Mouse (Mus musculus) kidney, postnatal 25 days (tissue): ENCODE results near the gene Gm17428.
"Not testable (repeated sequence)": the region's sequence is repeated elsewhere in the genome, so short reads cannot be mapped to it uniquely, and the experiment has no call there.

Experiments
- DNase-seq, 2 experiments: peaks; one replicate each; pipeline ENCODE4 v3.0.0; 2021; ENCODE audit warnings: mixed read lengths in 2 of 2

Gene Gm17428

GRCm38 (mm10) chr14:54953664-54954206, 23.0 kb upstream of the Gm17428 start:
- DNase-seq, result no peak

GRCm38 (mm10) chr14:54954474-54954873, 22.3 kb upstream of the Gm17428 start:
- no peak for DNase-seq

GRCm38 (mm10) chr14:54955481-54955880, 21.3 kb upstream of the Gm17428 start:
- DNase-seq, result no peak

GRCm38 (mm10) chr14:54956533-54956932, 20.2 kb upstream of the Gm17428 start:
- DNase-seq, result no peak

GRCm38 (mm10) chr14:54958503-54958902, 18.2 kb upstream of the Gm17428 start:
- no peak for DNase-seq

- DNase-seq, result no peak
Observed at GRCm38 (mm10) chr14:54959197-54959596, 17.5 kb upstream of the Gm17428 start.

- not testable (repeated sequence) for DNase-seq
Observed at GRCm38 (mm10) chr14:54959853-54960613, 16.7 kb upstream of the Gm17428 start.

GRCm38 (mm10) chr14:54960769-54961168, 16.0 kb upstream of the Gm17428 start:
- DNase-seq, result no peak

GRCm38 (mm10) chr14:54961487-54961886, 15.2 kb upstream of the Gm17428 start:
- DNase-seq, result no peak

- no peak for DNase-seq
Observed at GRCm38 (mm10) chr14:54962714-54963113, 14.0 kb upstream of the Gm17428 start.

- DNase-seq, result no peak
Observed at GRCm38 (mm10) chr14:54963727-54964126, 13.0 kb upstream of the Gm17428 start.

GRCm38 (mm10) chr14:54965044-54965443, 11.7 kb upstream of the Gm17428 start:
- DNase-seq, result no peak

- DNase-seq, result no peak
Observed at GRCm38 (mm10) chr14:54965631-54966030, 11.1 kb upstream of the Gm17428 start.

- DNase-seq, result no peak
Observed at GRCm38 (mm10) chr14:54966320-54966977, 10.3 kb upstream of the Gm17428 start, which contains the start of gene Myh6. Gene Myh6, minus strand, starts transcription at chr14:54966927.

GRCm38 (mm10) chr14:54967874-54968273, 8.9 kb upstream of the Gm17428 start:
- DNase-seq, result no peak

GRCm38 (mm10) chr14:54968344-54968743, 8.4 kb upstream of the Gm17428 start:
- DNase-seq, result no peak

GRCm38 (mm10) chr14:54972786-54973185, 3.9 kb upstream of the Gm17428 start:
- not testable (repeated sequence) for DNase-seq

- no peak for DNase-seq
Observed at GRCm38 (mm10) chr14:54974068-54974791, 2.5 kb upstream of the Gm17428 start.

- no peak for DNase-seq
Observed at GRCm38 (mm10) chr14:54978664-54979063, 1.9 kb downstream of the Gm17428 start.

- no peak for DNase-seq
Observed at GRCm38 (mm10) chr14:54981934-54982333, 5.2 kb downstream of the Gm17428 start.

GRCm38 (mm10) chr14:54988350-54988874, 11.7 kb downstream of the Gm17428 start:
- not testable (repeated sequence) for DNase-seq

GRCm38 (mm10) chr14:54988882-54989281, 12.1 kb downstream of the Gm17428 start:
- DNase-seq, result no peak

- no peak for DNase-seq
Observed at GRCm38 (mm10) chr14:54989886-54990441, 13.2 kb downstream of the Gm17428 start.
